Mouse (Mus musculus): ENCODE results near the gene Mepce.

Mepce gene

DNA sequence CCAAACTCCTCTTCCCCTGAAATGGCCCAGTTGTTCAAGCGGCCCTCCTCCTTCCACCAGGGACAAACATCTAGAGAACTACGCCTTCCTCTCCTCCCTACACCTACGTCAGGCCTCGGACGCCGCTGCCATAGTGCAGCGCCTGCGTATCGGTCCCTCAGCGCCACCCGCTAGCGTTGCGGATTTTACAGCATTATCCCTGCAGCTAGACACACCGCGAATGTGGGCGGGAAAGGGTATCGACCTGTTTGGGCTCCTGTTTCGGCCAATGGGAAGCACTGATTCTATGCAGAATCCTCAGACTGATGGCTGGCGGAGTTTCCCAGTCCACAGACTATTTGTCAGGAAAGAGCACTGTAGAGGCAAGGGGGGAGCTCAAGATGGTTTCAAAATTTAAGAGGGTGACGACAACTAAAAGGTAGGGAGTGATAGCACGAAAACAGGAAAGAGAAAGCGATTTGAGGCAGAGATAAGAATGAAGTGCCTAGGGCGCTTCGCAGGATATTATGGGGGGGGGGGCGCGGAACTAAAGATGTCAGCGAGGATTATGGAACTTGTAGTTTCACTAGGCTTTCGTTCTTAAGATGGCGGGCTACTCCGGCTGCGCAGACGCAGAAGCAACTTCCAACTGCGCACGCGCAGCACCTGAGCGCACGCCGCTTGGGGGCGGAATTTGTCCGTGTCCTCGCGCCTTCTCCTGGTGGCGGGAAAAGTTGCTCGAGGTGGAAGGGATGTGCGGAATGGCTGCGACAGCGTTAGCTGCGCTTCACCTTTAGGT is at the start of gene Mepce, which contains the start of gene Zcwpw1:
TSS of gene Mepce (minus strand) at position 505 of the 778 bp plus-strand sequence.
TSS of gene Zcwpw1 (plus strand) at position 648 of the 778 bp plus-strand sequence.
- DNase-seq (ENCODE audit: low spot score in 2 of 2): peak; percentile 93 to 95

- DNase-seq (ENCODE audit: low spot score in 2 of 2): peak in 1 of 2 experiments; percentile 1
These were observed 49.7 kb upstream of the Mepce start for GRCm38 (mm10) chr5:137837110-137837509.

GRCm38 (mm10) chr5:137836611-137837010 is 49.2 kb upstream of the Mepce start:
- DNase-seq (ENCODE audit: low spot score in 2 of 2): peak in 1 of 2 experiments; percentile 2

GRCm38 (mm10) chr5:137835966-137836520 is 48.6 kb upstream of the Mepce start, which contains the start of gene Pilra:
Pilra (minus strand) TSS chr5:137836281.
- peak in 1 of 2 experiments; percentile 2 for DNase-seq (ENCODE audit: low spot score in 2 of 2)

GRCm38 (mm10) chr5:137833500-137833899 is 46.0 kb upstream of the Mepce start:
- DNase-seq (ENCODE audit: low spot score in 2 of 2): peak in 1 of 2 experiments; percentile 1

DNA sequence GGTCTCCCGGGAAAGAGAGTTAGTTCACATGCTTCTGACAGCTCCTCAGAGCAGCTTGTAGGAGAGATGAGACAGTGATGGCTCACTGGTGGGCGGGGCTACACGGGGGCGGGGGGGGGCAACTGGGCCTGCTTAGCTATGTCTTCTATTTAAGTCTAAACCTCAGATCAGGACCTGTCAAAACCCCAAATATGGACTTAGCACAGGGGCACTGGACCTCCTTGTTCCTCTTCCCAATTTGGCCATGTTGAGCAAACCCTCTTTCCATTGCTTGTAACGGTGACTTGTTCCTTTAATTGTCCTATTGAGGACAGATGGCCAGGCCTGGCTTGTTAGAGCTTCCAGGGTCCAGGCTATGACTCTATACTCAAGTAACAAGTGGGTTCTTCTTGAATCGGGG is 44.1 kb upstream of the Mepce start:
- DNase-seq (ENCODE audit: low spot score in 2 of 2): no peak

DNA sequence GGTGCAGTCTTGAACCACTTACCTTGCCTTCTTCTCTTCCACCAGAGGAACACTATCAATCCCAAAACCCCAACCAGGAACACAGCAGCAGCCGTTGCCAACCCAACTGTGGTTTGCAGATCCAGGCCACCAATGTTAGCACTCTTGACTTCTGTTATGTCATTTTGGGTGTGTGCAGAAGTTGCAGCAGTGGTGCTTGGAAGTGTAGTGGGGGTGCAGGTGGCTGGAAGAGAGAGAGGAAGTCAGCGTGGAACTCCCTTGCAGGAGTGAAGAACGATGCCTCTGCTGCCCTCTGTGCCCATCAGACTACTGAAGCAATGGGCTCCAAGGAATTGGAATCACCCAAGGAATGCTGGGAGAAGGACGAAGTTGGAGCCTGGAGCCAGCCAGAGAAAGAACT is 43.7 kb upstream of the Mepce start:
- DNase-seq (ENCODE audit: low spot score in 2 of 2): peak in 1 of 2 experiments; percentile 1

DNA sequence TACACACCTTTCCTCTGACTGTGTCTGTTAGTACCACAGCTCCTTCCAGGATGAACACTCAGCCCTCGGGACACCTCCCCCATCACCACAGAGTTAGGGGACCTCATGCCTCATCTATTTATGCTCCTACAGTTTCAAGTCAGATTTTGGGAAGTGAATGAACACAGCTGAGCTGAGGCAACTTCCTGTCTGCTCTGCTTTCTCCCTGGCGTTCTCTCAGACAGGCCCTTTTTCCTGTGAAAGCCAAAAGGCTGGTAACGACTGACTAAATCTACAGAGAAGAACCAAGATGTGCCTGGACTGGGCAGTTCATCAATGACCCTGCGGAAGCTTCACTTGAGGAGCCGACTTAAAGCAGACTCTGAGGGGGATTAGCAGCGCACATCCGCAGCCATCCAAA is 42.8 kb upstream of the Mepce start:
- DNase-seq (ENCODE audit: low spot score in 2 of 2): peak in 1 of 2 experiments; percentile 1

- DNase-seq (ENCODE audit: low spot score in 2 of 2): peak in 1 of 2 experiments; percentile 2
These were observed 41.2 kb upstream of the Mepce start for GRCm38 (mm10) chr5:137828694-137829093.

- no peak for DNase-seq (ENCODE audit: low spot score in 2 of 2)
These were observed 39.0 kb upstream of the Mepce start for GRCm38 (mm10) chr5:137826421-137826820.

- DNase-seq (ENCODE audit: low spot score in 2 of 2): no peak
These were observed 38.5 kb upstream of the Mepce start for GRCm38 (mm10) chr5:137825971-137826370.

DNA sequence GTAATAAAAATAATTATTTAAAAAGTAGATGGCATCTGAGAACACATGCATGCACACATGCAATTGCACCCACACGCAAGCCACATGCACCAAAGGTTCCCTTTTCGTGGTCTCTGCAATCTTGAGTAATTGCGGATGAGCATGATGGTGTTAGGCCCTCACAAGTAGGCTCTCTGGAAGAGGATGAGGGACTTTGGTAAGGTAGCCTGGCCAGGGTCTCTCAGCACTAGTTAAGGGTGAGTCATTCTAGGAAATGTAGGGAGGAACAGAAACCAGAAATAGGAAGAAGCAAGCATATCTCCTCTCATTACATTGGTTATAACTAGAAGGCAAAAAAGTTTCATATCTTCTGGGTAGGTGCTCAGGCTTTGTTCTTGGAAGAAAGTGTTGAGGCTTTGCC is 37.6 kb upstream of the Mepce start:
- DNase-seq (ENCODE audit: low spot score in 2 of 2): no peak

DNA sequence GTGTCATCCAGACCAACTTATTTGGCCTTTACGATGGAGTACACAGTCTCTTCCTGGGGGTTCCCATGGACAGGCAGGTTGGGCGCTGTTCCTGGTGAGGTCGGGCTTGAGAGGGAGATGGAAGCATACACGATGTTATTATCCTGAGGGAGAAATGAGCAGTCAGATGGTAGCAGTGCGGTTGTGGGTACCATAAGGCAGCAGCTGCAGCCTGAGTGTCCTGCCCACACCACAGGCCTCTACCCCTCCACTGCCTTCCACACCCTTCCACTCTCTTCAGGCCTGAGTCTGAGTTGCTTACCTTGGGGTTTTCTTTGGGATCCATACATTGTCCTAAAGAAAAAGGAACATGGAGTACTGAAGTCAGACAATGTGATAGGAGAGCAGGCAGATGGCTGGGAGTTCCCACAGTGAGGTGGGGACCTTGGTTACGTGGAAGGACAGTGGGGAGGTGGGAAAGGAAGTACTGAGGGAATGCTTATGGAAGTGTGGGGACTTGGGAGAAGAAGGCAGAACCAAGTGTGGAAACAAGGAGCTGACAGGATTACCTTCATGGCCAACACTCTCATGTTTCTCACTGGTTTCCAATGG is 36.1 kb upstream of the Mepce start:
- no peak for DNase-seq (ENCODE audit: low spot score in 2 of 2)

GRCm38 (mm10) chr5:137822602-137823001 is 35.1 kb upstream of the Mepce start:
- no peak for DNase-seq (ENCODE audit: low spot score in 2 of 2)

DNA sequence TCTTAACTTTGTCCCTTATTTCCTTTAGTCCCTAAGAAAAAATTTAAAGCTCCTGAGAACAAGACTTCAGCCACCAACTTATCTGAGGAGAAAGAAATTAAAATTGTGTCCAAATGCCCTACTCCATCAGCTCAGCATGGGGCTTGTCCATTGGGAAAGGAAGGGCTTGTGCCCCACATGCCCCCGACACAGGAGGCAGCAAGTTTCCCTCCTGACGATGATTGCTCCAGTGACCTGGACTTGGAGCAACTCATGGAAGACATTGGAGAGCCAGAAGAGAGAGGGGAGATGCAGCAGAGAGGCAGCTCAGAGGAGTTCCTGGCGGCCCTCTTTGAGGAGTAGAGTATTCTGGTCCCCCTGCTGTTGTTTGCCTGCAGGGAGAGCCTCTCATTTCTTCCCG is 34.7 kb upstream of the Mepce start:
- no peak for DNase-seq (ENCODE audit: low spot score in 2 of 2)

- DNase-seq (ENCODE audit: low spot score in 2 of 2): no peak
These were observed 30.2 kb upstream of the Mepce start for GRCm38 (mm10) chr5:137817466-137818222.

DNA sequence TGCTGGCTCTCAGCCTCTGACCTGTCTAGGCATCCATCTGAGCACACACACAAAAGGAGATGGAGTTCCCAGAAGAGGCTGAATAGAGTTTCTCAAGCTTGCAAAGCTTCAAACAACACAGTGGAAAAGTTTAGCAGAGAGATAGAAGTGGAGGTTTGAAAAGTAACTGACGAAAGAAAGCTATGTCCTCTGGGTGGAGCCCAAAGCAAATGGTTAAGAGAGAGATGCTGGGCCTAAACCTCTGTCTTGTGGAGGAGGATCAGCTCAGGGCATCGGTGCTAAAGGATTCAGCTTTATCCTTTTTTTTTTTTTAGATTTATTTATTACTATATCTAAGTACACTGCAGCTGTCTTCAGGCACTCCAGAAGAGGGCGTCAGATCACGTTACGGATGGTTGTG is 20.9 kb upstream of the Mepce start:
- DNase-seq (ENCODE audit: low spot score in 2 of 2): no peak

DNA sequence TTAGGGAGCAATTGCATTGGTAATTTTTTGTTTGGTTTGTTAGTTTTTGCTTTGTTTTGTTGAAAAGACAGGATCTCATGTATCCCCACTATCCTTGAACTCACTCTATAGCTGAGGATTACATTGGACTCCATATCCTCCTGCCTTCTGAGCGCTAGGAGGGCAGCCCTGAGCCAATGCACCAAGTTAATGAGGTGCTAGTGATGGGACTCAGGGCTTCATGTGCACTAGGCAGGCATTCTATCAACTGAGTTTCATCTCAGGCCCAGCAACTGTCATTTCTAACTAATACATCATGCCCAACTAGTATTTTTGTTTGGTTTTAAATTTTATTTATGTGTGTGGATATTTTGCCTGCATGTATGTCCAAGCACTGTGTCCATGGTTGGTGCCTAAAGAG is 18.7 kb upstream of the Mepce start:
- no peak for DNase-seq (ENCODE audit: low spot score in 2 of 2)

GRCm38 (mm10) chr5:137800917-137801316 is 13.5 kb upstream of the Mepce start:
- no peak for DNase-seq (ENCODE audit: low spot score in 2 of 2)

GRCm38 (mm10) chr5:137796606-137797005 is 9.2 kb upstream of the Mepce start:
- no peak for DNase-seq (ENCODE audit: low spot score in 2 of 2)

DNA sequence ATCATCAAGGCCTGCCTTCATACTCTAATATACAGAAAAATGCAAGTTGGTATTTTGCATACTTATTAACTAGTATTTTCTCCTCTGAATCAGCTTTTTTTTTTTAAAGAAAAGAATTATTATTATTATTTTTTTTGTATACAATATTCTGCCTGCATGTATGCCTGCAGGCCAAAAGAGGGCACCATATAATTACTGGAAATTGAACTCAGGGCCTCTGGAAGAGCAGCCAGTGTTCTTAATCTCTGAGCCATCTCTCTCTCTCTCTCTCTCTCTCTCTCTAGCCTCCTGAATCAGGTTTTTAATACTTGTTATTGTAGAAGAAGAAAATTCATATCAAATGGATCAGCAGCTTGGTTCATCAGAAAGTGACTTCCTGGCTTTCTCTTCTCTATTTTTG is 4.1 kb upstream of the Mepce start:
- DNase-seq (ENCODE audit: low spot score in 2 of 2): no peak

DNA sequence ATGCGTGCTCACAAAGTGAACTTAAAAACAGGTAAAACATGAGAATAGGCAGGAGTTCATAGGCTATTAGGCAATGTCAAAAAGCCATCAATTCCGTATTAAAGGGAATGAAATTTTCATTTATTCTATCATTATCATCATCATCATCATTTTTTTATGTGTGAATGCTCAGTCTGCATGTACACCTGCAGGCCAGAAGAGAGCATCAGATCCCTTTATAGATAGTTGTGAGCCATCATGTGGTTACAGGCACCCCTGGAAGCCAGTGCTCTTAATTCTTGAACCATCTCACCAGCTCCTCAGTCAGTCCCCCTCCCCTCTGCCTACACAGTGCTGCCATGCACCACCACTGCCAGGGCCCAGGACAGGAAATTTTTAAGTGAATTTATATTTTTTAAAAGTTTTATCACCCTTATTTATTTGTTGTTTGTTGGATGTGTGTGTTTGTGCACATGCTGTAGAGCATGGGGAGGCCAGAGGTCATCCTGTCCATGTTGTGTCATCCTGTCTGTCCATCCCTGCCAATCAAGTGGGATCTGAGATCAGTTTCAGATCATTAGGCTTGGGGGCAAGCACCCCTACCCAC is 1.6 kb upstream of the Mepce start:
- DNase-seq (ENCODE audit: low spot score in 2 of 2): no peak

Measured in thymus, postnatal 10 days (tissue).